Mouse (Mus musculus) heart, adult 18-20 months (tissue): ENCODE measurements around the gene Acsl3. TPM values are rescaled to one million over a fixed set of nuclear protein-coding genes. Genes with fewer than 3 reads are reported as not detected.
A peak's percentile ranks its signal among the peaks of the same experiment; 100 is the strongest.

Source experiments
- DNase-seq, 2 experiments: peaks; one replicate each; pipeline ENCODE4 v3.0.0; 2021 to 2022; ENCODE audit warnings: mixed read lengths in 1 of 2
- total RNA-seq, 2 experiments: library from RNA; stranded (reverse); gene quantifications; 2 replicates each; pipeline ENCODE4 v1.2.3; 2021

Gene Acsl3
- total RNA-seq, 2 experiments from 2014 or later, result 4.4 to 5.5 TPM

DNA sequence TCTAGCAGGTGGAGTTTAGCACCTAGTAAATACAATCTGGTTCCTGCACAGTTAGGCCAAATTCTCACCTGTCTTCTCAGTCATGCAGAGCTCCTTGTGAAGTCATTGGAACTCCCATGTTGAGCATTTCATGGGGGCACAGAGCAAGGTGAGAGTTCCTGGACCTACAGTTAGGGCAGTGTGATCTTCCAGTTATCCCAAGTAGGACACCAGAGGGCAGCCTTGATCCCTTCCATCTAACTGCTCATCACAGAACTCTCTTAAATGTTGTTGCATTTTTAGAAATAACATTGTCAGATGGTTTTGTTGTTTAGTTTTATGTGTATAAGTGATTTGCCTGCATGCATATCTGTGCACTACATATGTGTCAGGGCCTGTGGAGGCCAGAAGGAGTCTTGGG is 29.2 kb downstream of the Acsl3 start:
- peak in 1 of 2 experiments; percentile 48 for DNase-seq

DNA sequence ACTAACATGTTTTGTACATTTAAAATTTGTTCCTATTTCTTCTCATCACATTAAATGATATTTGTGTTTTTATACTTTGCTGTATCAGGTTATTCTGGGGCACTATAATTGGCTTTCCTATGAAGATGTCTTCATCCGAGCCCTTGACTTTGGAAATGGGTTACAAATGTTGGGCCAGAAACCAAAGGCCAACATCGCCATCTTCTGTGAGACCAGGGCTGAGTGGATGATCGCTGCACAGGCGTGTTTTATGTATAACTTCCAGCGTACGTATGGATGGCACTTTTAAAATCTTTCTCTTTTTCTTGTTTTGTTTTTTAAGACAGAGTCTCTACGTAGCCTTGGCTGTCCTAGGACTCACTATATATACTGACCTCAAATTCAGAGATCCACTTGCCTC is 30.5 kb downstream of the Acsl3 start:
- DNase-seq, result no peak

DNA sequence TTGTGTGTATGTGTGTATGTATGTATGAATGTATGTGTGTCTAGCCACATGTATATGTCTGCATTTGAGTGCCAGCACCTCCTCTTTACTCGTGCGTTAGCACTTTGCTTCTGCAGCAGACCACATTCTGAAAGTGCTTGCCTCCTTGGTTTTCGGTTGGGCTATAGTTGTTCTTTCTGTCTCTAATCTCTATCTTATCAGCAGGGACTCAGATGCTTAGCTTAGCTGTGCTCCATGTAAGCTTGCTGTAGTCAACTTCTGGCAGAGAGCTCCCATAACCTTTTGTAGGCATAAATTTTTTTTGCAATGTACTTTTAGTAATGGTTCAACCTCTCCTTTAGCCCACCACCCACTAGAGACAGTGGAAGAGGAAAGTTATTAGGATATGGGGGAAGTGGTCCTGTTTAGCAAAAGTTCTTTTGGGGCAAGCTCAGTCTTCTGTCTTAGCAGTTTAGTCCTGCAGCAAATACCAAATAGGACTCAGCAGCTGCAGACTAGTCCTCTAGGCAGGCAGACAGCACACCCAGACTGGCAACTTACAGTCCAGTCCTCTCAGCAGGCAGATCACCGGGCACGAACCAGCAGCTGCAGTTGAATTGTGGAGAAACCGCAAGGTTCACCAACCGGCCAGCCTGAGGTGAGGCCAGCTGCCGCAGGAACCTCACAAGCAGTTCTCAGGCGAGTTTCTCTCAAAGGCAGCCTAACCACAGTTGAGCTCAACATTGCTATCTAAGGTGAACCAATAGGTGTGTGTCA is 37.1 kb downstream of the Acsl3 start:
- DNase-seq, result no peak

DNA sequence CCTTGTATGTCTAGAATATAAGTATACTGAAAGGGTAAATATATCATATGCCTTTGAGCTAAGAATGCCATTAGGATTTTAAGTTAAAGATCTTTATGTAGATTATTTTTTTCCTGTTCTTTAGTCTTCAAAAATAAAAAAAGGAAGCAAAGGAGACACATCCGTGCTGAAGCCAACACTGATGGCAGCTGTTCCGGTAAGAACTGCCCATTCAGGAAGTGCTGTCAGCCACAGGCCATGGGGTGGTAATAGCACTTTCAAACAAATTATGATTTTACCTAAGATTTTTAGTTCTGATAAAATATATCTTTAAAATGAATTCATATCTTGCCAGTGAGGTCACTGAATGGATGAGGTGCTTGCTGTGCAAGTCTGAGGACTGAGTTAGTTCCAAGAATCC is 38.7 kb downstream of the Acsl3 start:
- DNase-seq, result no peak

DNA sequence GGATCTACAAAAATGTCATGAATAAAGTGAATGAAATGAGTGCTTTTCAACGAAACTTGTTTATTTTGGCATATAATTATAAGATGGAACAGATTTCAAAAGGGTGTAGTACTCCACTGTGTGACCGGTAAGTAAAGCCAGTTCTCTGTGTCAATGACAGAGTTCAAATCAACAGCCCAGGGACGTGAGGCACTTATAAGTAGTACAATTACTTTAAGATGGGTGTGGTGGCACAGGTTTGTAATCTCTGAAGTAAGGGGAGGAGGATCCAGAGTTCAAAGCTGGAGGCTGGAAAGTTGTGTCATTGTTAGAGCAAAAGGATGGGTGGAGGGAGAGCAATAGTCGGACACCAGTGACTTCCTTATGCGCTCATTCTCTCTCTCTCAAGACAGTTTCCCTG is 39.3 kb downstream of the Acsl3 start:
- DNase-seq, result no peak

DNA sequence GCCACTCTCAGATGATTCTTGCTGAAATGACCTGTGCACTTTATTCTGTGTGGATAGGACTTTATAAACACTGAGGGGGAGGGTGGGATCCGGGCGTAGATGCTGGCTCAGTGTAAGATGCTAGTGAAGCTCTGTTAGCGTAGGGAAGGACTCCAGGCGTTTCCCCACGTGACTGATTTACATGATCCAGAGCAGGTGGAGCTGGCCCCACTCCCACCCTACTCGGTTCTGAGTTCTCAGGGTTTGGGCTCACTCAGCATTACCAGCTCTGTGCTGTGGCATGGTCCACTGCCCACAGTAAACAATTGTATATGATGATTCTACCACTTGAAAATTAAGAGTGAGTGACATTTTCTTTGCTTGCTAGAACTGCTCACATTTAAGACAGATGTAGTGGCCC is 40.5 kb downstream of the Acsl3 start:
- no peak for DNase-seq

DNA sequence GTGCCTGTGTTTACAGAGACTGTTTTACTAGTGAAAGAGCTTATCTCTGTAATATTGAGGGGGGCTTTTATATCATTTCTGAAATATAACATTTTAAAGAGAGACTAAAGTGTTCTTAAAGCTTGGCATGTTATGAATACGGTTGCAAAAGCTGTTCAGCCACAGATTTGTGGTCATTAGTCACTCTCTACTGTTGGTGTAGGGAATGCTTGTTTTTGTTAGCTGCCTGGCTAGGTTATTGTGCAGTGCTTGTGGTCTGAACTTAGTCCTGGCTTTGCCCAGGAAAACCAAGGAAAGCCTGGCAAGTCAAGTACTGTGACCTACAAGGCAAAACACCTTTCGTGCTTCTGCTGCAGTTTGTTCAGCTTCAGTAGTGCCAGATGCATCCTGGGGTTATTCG is 44.1 kb downstream of the Acsl3 start:
- DNase-seq, result no peak

DNA sequence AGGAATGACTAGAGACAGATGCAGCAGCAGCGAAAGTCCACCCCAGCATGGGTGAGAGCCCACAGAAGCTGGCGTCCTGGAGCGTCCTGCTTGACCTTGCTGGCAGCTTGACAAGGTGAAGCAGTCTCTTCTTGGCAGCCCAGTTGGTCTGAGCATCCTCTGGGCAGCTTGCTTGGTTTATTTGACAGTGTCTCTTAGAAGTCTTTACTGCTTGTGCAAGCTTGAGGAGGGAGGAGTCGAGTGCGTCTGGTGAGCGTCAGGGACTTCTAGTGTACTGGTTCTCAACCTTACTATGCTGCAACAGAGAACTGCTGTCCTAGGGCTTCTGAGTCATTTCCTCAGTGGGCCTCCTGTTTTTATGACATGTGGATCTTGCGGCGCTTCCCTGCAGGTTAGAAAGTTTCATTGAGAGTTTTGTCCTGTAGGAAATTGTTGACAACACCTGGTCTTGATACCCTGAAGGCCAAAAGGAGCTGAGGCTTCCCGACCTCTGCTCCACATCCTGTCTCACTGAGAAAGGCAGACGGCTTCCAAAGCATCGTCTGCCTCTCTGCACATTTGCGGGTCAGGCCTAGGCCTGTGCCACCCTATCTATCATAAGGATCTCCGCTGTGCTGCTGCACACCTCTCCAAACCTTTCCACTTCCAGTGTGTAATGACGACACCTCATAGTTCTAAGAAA is 44.8 kb downstream of the Acsl3 start:
- DNase-seq, result no peak

DNA sequence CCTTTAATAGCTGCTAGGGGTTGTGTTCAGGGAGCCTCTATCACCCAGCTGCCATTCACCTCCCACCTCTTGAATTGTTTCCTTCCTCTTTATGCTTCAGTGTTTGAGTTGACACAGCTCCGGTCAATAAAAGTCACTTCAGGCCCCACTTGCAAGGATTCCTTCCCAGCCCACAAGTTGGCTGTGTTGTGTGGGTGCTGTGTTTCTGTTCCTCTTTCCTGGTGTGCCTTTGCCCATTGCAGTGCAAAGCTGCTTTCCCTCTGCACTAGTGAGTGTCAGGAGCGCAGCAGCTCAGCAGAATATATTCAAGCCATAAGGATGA is 45.3 kb downstream of the Acsl3 start:
- DNase-seq, result peak in 1 of 2 experiments; percentile 47

DNA sequence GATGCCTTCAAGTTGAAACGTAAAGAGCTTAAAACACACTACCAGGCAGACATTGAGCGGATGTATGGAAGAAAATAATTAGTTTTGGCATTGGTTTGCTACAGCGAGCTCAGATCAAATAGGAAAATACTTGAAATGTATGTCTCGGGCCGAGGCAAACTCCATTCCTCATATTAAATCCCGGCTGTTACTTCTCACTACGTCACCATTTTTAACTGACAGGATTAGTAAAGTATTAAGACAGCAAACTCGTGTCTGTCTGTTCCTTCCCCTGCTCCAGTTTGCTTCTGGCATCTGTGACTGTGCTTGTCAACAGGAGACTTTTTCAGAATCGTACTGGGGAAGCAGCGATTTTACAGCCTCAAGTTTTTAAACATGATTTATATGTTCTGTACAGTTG is 48.7 kb downstream of the Acsl3 start:
- no peak for DNase-seq

DNA sequence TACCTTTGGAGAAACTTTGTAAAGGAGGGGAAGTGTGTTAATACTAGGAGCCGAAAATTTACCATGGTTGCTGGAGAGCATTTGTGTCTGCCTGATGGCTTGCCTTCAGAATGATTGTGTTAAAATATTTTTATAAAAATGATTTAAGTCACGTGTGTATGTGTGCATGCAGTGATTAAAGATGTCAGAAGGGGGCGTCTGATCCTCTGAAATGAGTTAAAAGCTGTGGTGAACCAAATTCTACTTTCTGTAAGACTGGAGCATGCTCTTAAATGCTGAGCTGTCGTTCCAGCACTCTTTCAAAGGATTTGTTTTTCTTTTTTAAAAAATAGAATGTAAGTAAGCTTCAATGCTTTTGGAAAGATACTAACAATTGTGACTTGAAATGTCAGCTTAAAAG is 49.7 kb downstream of the Acsl3 start:
- no peak for DNase-seq

DNA sequence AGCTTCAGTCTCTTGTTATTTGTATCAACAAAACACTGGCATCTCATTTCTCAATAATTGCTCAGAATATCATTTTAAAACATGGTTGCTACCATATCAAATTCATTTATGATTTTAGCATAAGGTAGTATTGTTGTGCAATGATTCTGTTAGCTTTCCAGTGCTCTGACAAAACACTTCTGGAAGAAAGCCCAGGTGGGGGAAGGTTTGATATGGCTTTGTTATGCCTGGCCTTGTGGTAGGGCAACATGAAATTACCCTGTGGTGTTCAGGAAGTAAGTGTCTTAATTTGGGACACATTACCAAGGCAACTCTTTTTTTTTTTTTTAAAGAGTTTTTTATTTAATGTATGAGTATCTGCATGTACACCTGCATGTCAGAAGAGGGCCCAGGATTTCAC is 52.4 kb downstream of the Acsl3 start:
- DNase-seq, result no peak

DNA sequence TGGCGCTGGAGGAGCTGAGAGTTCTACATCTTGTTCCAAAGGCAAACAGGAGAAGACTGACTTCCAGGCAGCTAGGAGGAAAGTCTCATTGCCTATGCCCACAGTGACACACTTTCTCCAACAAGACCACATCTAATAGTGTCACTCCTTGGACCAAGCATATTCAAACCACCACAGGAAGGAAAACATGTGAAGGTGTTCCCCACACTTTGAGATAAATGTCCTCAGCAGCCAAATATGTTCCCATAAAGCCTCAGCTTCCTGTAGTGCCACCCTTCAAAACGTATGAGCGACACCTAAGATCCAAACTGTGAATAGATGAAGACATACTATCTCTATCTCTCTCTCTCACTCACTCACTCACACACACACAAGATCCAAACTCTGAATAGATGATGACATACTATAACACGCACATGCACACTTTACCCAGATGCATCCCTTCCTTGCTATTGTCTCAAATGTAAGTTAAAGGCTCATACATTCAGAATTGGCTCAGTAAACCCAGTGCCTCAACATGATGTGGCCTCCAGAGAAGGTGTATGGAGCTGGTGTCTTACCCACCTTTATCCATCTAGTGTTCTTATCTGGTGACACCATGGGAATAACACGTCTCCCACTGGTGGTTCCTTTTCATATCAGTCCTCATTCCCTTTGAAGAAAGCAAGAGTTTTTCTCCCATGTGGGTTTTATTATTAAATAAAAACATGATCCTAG is 53.1 kb downstream of the Acsl3 start:
- DNase-seq, result no peak

DNA sequence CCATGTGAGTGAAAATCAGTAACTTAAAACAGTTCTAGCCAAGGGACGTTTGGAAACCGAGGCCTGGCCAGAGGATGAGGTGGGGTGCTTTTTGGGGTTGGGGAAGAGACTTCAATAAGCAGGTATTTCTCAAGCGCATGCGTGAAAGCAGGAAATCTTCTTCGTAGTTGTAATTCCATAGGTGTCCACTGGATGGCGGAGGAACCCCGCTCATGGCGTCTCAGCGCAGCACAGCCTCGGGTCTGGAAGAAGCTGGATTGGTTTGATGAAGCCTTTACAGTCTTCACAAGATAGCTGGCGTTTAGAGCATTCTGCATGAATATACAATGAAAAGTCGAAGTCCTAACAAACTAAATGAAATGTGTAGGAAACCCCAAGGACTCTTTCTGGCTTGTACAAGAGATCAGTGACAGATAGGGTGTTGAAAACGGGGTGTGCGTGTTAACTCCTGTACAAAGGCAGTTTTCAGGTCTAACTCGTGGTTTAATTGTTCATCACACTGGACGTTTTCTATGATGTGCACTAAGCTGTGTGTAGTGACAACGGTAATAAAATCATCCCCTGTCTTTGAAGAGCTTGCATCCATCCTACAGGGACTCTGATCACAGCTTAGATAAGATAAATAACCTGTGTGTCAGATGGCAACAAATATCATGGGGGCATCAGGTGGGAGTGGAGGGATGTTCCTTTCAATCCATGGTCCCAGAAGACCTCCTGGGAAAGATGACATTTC is 67.0 kb downstream of the Acsl3 start:
- DNase-seq, result peak; percentile 80 to 88

DNA sequence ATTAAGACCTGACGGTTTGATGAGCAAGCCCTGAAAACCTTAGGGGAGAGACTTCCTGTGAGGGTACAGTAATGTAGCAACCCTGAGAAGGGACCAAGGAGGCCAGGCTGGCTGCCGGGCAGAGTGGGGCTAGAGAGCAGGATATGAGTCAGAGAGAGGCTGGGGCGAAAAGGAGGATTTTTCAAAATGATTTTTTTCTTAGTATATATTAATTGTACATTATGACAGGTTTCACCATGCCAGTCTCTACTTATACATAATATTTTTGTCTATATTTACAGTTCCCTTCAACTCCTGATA is 67.5 kb downstream of the Acsl3 start:
- DNase-seq, result no peak

DNA sequence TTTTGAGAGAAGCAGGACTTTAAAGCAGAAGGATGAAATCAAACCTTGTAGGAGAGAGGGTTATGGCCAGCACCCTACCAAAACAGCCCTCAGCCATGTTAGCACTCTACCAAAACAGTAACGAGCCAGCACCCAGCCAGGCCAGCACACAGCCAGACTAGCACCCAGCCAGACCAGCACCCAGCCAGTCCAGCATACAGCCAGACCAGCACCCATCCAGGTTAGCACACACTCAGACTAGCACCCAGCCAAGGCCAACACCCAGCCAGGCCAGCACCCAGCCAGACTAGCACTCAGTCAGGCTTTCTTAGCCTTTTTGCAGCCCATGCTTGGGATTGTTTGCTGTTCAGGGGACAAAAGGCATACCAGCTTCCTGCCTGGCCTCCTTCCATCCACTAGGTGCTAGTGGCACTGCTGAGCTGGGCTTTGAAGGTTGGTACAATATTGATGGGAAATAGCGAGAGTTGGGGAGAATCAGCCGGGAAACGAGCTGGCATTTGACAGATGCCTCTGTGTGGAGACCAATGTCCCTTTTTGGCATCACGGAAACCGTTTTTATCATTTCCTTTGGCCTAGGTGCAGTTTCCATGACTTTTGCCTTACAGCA is 68.1 kb downstream of the Acsl3 start:
- peak in 1 of 2 experiments; percentile 20 for DNase-seq

DNA sequence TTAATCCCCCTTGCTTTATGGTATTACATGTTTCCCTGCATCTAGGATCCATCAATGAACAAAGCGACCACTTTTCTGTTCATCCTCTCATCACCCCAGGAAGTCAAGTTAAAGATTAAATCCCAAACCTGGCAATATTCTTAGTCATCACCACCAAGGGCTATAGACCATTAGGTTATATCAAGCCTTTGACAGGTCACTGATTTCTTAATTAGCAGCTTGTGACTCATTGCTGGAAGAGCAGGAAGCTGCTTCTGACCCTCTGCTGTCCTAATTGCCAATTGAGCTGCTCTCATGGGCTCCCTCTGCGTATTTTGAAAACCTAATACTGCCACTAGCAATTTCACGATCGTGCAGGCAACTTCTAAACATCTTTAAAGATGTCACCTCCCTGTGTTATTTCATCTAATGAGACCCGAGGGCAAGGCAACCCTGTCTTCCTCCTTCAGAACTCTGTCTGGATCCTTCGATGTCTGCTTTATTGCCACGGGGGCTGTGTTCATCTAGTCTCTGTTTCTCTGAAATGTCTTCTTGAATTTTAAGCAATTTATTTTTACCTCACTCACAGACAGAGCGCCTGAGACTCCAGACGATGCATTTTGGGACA is 72.6 kb downstream of the Acsl3 start:
- DNase-seq, result no peak

DNA sequence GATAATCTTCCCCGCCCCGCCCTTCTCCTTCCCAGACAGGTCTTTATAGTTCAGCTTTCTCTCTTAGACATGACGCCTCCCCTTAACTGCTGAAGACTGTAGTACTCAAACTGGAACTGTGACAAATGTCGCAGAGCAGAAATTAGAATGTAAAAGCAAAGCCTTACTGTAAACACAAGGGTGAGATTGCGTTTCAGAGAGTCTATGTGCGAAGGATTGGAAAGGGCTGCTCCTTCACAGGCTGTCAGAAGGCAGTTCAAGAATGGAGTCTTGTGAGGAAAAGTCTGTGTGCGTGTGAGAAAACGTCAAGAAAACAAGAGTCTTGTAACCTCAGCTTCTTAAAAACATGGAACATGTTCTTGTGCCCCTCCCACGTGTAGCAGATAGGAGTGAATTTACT is 74.7 kb downstream of the Acsl3 start:
- no peak for DNase-seq

DNA sequence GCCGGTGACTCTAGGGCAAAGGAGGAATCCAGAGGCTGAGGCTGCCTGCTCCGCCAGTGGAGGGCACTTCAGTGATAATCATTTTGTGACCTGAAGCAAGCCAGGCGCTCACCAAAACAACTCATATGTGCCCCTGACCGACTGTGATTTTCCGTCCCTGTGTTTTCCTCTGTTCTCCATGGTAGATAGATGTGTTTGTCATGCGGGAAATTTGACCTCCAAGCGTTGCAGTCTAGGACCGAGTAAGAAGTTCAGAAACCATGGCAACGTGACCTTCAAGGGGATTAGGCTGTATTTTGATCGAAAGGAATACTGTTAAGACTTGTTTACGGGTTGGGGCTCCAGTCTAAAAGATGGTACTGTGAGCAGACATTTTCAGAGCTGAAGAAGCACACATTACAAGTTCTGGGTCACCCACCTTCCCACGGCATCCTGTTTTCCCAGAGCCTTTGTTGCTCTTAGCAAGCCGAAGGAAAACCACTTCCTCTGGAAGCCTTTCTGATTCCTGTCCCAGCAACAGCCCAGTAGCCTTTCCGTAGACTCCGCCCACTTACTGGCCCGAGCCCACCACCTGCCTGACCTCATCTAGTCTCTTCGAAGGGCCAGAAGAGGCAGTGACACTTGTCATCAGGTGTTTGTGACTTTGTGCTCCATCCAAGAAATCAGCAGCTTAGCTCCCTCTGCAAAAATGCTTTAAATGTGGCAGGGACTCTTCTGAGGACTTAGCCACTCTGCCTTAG is 76.8 kb downstream of the Acsl3 start:
- peak in 1 of 2 experiments; percentile 34 for DNase-seq

DNA sequence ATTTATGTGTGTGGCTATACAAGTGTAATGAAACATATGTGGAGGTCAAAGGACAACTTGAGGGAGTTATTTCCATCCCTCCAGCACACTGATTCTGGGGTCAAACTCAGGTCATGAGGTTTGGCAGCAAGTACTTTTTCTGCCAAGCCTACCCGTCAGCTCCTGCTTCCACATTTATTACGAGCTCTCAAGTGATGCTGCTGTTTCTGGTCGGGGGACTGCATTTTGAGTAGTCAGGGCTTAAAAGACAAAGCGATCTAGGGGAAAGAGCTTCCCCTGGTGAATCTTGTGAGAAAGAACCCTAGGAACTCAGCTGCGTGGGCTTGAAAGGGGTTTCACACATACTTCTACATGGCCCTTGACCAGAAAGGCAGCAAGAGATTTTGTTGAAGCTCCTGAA is 80.0 kb downstream of the Acsl3 start:
- no peak for DNase-seq

DNA sequence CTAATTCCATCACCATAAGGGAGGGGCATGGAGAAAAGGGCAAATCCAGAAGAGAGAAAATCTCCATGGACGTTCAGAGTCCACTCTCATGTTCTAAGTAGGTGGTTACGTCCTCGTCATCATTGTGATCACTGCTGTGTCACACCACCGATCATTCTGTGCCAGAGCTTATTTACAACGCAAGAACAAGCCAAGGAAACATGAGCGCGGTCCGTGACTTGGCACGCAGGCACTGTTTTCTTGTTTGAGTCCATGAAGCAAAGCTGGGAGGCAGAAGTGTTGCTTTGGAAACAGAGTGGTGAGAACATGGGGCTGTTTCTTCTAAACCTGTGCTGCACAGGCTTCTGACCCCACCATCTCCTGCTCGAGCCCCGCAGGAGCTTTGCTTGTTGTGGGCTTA is 83.1 kb downstream of the Acsl3 start:
- no peak for DNase-seq
